Mouse (Mus musculus) hindbrain, embryonic 10.5 days (tissue): Measurements from ENCODE around the gene Dppa3. TPM values are rescaled to one million over a fixed set of nuclear protein-coding genes. Genes with fewer than 3 reads are reported as not detected.

Source experiments
- DNase-seq: peaks from one replicate; pipeline ENCODE4 v3.0.0-alpha.2; 2017; ENCODE audit warnings: low spot score
- H3K27ac ChIP-seq: fragments of 300-500 bp; sonication (generic); 2 replicates; pipeline ENCODE4 v1.5.1; 2016; ENCODE audit warnings: mild to moderate bottlenecking, moderate library complexity
- H3K27me3 ChIP-seq: fragments of 300-500 bp; sonication (generic); 2 replicates; pipeline ENCODE4 v1.6.1; 2016; ENCODE audit warnings: mild to moderate bottlenecking; ENCODE audit not compliant: poor library complexity, insufficient read depth, severe bottlenecking
- H3K36me3 ChIP-seq: fragments of 300-500 bp; sonication (generic); 2 replicates; pipeline ENCODE4 v1.6.1; 2016; ENCODE audit warnings: mild to moderate bottlenecking, moderate library complexity
- H3K4me1 ChIP-seq: fragments of 300-500 bp; sonication (generic); replicated peaks from 2 replicates; pipeline ENCODE4 v1.6.1; 2016; ENCODE audit warnings: mild to moderate bottlenecking
- H3K4me3 ChIP-seq: fragments of 300-500 bp; sonication (generic); 2 replicates; pipeline ENCODE4 v1.5.1; 2016; ENCODE audit warnings: mild to moderate bottlenecking, moderate library complexity
- H3K9me3 ChIP-seq: fragments of 300-500 bp; sonication (generic); 2 replicates; pipeline ENCODE4 v1.6.1; 2016; ENCODE audit warnings: mild to moderate bottlenecking, moderate library complexity
- WGBS: fragments of 180-500 bp; shearing (Covaris S2); methylation state at CpG from one replicate; pipeline ENCODE4 v1.1.7; 2016; 5-methylcytosine and 5-hydroxymethylcytosine counted together
- polyA plus RNA-seq: library from polyadenylated mRNA; unstranded; fragments of >200 nt; fragmentation: Nextera tagmentation; extraction: Ambion mirVana; gene quantifications from 2 replicates; pipeline ENCODE4 v1.2.1, GENCODE M21; 2016

Gene Dppa3
- polyA plus RNA-seq, 1 experiment from 2014 or later: not detected

- H3K27me3 ChIP-seq: no peaks in the 10 kb centered on the region
- no peaks in the 10 kb centered on the region for H3K36me3 ChIP-seq
- DNase-seq: peak; percentile 58
- 0 out of 2 replicates have a peak, but pooled peaks cover 8% of the 10 kb centered on the region for H3K4me1 ChIP-seq
- WGBS: 10% methylated on average over 22 of the region's 22 CpGs
- peak within 1 kb of the TSS; percentile 80 for H3K27ac ChIP-seq
- peak within 1 kb of the TSS; percentile 56 for H3K4me3 ChIP-seq
- no peaks in the 10 kb centered on the region for H3K9me3 ChIP-seq
Measured at GRCm38 (mm10) chr6:122602242-122602991, 23.8 kb upstream of the Dppa3 start, which contains the start of gene Apobec1. Apobec1 (minus strand) TSS chr6:122602444.

- peak overlapping the region; percentile 56; the same call in 1 of the 2 replicates for H3K4me3 ChIP-seq
- no peaks in the 10 kb centered on the region for H3K9me3 ChIP-seq
- no peak for DNase-seq
- H3K36me3 ChIP-seq: no peaks in the 10 kb centered on the region
- H3K27ac ChIP-seq: no peak overlapping the region
- H3K27me3 ChIP-seq: no peaks in the 10 kb centered on the region
- 47% methylated on average over 1 of the region's 1 CpGs for WGBS
- 0 out of 2 replicates have a peak, but pooled peaks cover 8% of the 10 kb centered on the region for H3K4me1 ChIP-seq
Measured at GRCm38 (mm10) chr6:122602992-122603322, 23.3 kb upstream of the Dppa3 start.

DNA sequence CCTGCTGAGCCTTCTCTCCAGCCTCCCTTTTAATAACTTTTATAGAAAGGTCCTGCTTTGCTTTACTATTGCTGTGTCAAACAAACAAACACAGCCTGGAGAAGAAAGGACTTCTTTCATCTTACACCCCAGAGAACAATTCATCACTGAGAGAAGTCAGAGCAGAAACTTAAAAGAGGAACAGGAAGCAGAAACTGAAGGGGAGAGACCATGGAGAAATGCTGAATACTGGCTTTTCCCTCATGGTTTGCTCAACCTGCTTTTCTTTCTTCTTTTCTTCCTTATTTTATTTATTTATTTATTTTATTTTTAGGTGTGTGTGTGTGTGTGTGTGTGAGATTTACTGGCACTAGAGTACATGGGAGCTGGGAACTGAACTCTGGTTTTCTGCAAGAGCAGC, 21.9 kb upstream of the Dppa3 start:
- no peaks in the 10 kb centered on the region for H3K36me3 ChIP-seq
- no peak overlapping the region for H3K27ac ChIP-seq
- H3K4me3 ChIP-seq: no peak overlapping the region
- H3K9me3 ChIP-seq: no peaks in the 10 kb centered on the region
- H3K4me1 ChIP-seq: 0 out of 2 replicates have a peak, but pooled peaks cover 8% of the 10 kb centered on the region
- H3K27me3 ChIP-seq: no peaks in the 10 kb centered on the region
- no peak for DNase-seq

DNA sequence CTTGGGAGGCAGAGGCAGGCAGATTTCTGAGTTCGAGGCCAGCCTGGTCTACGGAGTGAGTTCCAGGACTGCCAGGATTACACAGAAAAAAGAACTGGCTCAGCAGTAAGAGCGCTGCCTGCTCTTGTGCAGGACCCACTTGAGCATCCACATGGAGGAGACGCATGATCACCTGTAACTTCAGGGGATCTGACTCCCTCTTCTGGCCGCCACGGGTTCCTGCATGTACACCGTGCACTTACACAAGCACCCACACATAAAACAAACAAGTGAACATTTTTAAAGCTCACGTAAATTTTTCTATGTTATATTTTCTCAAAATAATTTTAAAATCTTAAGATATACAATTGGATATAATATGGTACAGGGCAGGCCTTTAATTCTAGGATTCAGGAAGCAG, 20.7 kb upstream of the Dppa3 start:
- H3K9me3 ChIP-seq: no peaks in the 10 kb centered on the region
- no peak overlapping the region for H3K4me3 ChIP-seq
- WGBS: 93% methylated on average over 8 of the region's 8 CpGs
- no peak overlapping the region for H3K27ac ChIP-seq
- H3K4me1 ChIP-seq: 0 out of 2 replicates have a peak, but pooled peaks cover 10% of the 10 kb centered on the region
- H3K27me3 ChIP-seq: no peaks in the 10 kb centered on the region
- H3K36me3 ChIP-seq: no peaks in the 10 kb centered on the region
- DNase-seq: no peak

- H3K27me3 ChIP-seq: no peaks in the 10 kb centered on the region
- 0 out of 2 replicates have a peak, but pooled peaks cover 10% of the 10 kb centered on the region for H3K4me1 ChIP-seq
- H3K36me3 ChIP-seq: no peaks in the 10 kb centered on the region
- no peak overlapping the region for H3K4me3 ChIP-seq
- DNase-seq: no peak
- 95% methylated on average over 11 of the region's 11 CpGs for WGBS
- no peaks in the 10 kb centered on the region for H3K9me3 ChIP-seq
- no peak overlapping the region for H3K27ac ChIP-seq
Measured at GRCm38 (mm10) chr6:122606661-122607060, 19.5 kb upstream of the Dppa3 start.

DNA sequence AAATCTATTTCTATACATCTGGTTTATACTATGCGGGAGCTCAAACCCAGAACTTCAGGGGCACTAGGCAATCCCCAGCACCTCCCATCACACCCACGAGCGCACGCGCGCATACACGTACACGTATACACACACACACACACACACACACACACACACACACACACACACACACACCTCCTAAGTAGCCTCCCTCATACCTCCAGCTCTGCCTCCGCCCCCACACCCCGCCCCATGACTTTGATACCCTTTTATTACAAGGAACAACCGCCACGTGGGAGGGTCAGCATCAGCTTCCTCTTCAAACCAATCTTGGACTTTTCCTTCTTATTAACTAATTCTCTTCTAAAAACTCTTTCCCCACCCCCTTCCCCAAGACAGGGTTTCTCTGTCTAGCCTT, 18.5 kb upstream of the Dppa3 start:
- Histone ChIP-seq H3K36me3 (no peaks in the 10 kb centered on the region), H3K9me3 (no peaks in the 10 kb centered on the region), H3K4me1 (0 out of 2 replicates have a peak, but pooled peaks cover 2% of the 10 kb centered on the region), H3K27ac (no peak overlapping the region), H3K4me3 (no peak overlapping the region), H3K27me3 (no peaks in the 10 kb centered on the region)
- WGBS: 91% methylated on average over 12 of the region's 12 CpGs
- no peak for DNase-seq

DNA sequence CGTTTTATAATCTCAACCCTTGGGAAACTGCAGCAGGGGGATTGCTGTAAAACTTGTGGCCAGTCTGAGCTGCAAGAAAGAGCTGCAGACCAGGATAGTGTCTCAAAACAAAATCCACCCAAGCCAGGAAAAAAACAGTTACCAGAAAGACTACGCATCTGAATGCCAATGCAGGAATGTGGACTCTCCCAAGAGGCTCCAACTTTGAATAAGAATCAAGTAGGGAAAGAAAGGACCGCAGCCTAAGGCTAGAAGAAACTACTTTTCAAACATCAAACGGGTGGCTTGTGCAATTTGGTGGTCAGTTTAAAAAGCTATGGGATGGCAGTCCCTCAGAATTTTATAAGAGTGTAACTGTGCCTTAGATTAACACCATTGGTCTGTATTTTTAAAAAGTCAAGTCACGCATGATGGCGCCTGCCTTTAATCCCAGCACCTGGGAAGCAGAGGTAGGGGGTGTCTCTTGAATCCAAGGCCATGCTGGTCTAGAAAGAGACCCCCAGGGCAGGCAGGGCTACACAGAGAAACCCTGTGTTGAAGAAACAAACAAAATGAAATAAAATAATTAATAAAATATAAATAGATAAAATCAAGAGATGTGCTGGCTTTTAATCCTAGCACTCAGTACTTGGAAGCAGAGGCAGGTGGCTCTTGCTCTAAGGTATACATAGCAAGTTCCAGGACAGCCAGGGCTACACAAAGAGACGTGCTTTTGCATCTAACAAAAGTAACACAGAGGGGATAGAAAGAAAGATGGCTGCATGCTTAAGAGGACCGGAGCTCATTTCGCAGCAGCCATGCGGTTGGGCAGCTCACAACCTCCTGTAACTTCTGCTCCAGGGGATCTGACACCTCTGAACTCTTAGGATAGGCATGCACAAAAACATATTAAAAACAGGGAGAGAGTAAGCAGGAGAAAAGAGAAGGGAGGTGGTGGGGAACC, 17.5 kb upstream of the Dppa3 start:
- no peaks in the 10 kb centered on the region for H3K9me3 ChIP-seq
- H3K27ac ChIP-seq: no peak overlapping the region
- no peaks in the 10 kb centered on the region for H3K36me3 ChIP-seq
- DNase-seq: no peak
- 0 out of 2 replicates have a peak, but pooled peaks cover 2% of the 10 kb centered on the region for H3K4me1 ChIP-seq
- no peaks in the 10 kb centered on the region for H3K27me3 ChIP-seq
- WGBS: 77% methylated on average over 10 of the region's 10 CpGs
- H3K4me3 ChIP-seq: no peak overlapping the region

DNA sequence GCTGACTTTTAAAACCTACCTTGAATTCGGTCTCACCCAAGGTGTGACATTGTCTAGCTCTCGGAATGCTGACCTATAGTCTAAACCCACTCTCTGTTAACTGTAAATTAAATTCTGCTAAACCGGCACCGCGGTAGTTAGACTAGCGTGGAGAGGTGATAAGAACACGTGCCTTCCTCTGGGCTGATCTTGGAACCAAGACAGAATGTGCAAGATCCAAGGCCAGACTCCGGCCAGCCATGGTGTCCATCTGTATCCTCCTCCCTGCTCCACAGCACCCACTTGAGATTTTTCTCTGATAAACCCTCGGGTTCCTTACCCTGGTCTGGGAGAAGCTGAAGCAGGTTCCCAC, 16.9 kb upstream of the Dppa3 start:
- WGBS: 70% methylated on average over 9 of the region's 9 CpGs
- Histone ChIP-seq H3K36me3 (no peaks in the 10 kb centered on the region), H3K9me3 (no peaks in the 10 kb centered on the region), H3K4me3 (no peak overlapping the region), H3K27me3 (no peaks in the 10 kb centered on the region), H3K27ac (no peak overlapping the region), H3K4me1 (0 out of 2 replicates have a peak, but pooled peaks cover 2% of the 10 kb centered on the region)
- DNase-seq: no peak

DNA sequence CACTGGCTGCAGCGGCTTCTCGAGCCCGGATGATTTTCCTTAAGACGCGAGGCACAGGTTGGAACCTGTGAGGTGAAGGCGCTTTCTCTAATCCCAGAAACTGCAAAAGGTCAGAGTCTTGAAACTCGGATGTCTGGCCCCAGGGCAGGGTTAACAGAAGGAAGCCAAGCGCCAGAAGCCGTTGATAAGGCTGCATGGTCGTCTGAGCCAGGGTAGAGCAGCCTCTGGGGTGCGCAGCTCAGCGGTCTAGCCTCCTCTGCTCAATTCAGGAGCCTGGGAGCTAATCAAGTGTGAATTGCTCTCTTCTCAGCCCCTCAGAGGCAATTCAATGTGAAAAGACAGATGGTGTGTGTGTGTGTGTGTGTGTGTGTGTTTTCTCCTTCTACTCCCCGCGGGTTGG, 16.4 kb upstream of the Dppa3 start, which contains the start of gene Gdf3:
TSS of gene Gdf3 (minus strand) at position 317 of the 400 bp plus-strand sequence.
- 61% methylated on average over 14 of the region's 14 CpGs for WGBS

DNA sequence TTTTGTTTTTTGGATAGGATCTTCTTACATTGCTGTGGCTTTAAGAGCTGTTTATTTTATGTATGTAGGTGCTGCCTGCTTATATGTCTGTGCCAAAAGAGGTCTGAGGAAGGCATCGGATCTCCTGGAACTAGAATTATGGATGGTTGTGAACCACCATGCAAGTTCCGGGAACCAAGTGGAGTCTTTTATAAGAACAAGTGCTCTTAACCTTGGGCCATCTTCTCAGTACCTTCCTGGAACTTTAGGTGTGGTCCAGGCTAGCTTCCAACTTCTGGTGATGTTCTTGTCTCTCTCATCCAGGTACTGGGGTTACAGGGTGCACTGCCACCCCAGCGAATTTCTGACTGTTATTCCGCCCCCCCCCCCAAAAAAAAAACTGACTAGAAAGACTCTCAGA, 13.8 kb upstream of the Dppa3 start:
- 89% methylated on average over 4 of the region's 4 CpGs for WGBS
- H3K4me1 ChIP-seq: 0 out of 2 replicates have a peak, but pooled peaks cover 2% of the 10 kb centered on the region
- no peaks in the 10 kb centered on the region for H3K27me3 ChIP-seq
- H3K27ac ChIP-seq: no peak overlapping the region
- H3K9me3 ChIP-seq: no peaks in the 10 kb centered on the region
- DNase-seq: no peak
- no peaks in the 10 kb centered on the region for H3K36me3 ChIP-seq
- H3K4me3 ChIP-seq: no peak overlapping the region

More for the DNA sequence above, 16.4 kb upstream of the Dppa3 start, which contains the start of gene Gdf3:
- no peak for DNase-seq
- no peak within 1 kb of the TSS for H3K4me3 ChIP-seq
- no peaks in the 10 kb centered on the region for H3K9me3 ChIP-seq
- no peak within 1 kb of the TSS for H3K27ac ChIP-seq
- H3K4me1 ChIP-seq: 0 out of 2 replicates have a peak, but pooled peaks cover 2% of the 10 kb centered on the region
- no peaks in the 10 kb centered on the region for H3K27me3 ChIP-seq
- H3K36me3 ChIP-seq: no peaks in the 10 kb centered on the region

DNA sequence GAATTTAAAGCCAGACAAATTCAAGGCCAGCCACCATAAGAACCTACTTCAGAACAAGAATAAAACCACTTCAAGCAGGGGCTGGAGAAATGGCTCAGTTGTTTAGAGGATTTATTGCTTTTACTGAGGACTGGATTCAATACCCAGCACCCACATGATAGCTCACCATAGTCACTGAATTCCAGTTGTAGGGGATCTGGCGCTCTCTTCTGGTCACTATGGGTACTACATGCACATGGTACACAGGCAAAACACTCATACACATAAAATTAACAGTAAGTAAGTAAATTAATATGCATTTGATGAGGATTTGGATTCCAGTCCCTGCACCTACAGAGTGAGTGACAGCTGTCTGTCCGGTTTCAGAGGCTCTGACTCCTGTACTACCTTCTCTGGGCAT, 12.2 kb upstream of the Dppa3 start:
- Histone ChIP-seq H3K9me3 (no peaks in the 10 kb centered on the region), H3K4me3 (no peak overlapping the region), H3K27me3 (no peaks in the 10 kb centered on the region), H3K27ac (no peak overlapping the region), H3K4me1 (0 out of 2 replicates have a peak, but pooled peaks cover 2% of the 10 kb centered on the region), H3K36me3 (no peaks in the 10 kb centered on the region)
- WGBS: 56% methylated on average over 2 of the region's 2 CpGs
- no peak for DNase-seq

DNA sequence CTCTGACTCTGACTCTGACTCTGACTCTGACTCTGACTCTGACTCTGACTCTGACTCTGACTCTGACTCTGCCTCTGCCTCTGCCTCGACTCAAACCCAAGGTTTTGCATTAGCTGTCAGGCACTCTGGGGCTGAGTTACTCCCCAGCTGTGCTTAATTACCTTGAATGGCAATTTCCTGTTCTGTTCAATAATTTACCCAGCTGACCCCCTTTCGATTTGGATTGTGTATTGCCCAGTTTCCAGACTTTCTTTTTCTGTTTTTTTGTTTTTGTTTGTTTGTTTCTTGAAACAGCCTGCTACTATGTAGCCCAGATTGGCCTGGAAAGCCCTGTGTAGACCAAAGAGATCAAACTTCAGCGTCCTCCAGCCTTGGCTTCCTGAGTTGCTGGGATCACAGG, 10.2 kb upstream of the Dppa3 start:
- H3K9me3 ChIP-seq: no peaks in the 10 kb centered on the region
- no peak overlapping the region for H3K27ac ChIP-seq
- no peak for DNase-seq
- H3K27me3 ChIP-seq: no peaks in the 10 kb centered on the region
- no peaks in the 10 kb centered on the region for H3K36me3 ChIP-seq
- 75% methylated on average over 3 of the region's 3 CpGs for WGBS
- H3K4me3 ChIP-seq: no peak overlapping the region
- H3K4me1 ChIP-seq: no peaks in the 10 kb centered on the region

DNA sequence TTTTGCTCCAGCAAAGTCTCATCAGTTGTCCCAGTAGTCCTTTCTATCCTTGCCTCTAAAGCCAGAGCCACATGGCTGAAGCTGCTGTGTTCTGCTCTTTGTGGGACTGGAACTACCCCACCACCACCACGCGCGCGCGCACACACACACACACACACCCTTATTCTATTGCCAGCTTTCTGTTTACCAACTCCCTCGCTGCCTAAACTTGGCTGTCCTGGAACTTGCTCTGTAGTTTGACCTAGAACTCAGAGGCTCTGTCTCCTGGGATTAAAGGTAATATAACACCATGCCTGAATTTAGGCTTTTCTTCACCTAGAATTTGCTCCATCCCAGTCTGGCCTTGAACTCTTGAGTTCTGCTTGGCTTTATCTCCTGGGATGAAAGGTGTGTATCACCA, 5.1 kb upstream of the Dppa3 start:
- Histone ChIP-seq H3K9me3 (no peaks in the 10 kb centered on the region), H3K27ac (no peak overlapping the region), H3K36me3 (no peaks in the 10 kb centered on the region), H3K4me1 (no peaks in the 10 kb centered on the region), H3K27me3 (no peaks in the 10 kb centered on the region), H3K4me3 (no peak overlapping the region)
- whole genome bisulfite sequencing: 94% methylated on average over 6 of the region's 6 CpGs
- DNase-seq: no peak
